Mouse (Mus musculus) heart, embryonic 12.5 days (tissue): ENCODE data around the gene Ciz1. TPM values are rescaled to one million over a fixed set of nuclear protein-coding genes. Genes with fewer than 3 reads are reported as not detected.

ENCODE experiments used
- ATAC-seq: fragments of 200-750 bp; cut with Nextera tagmentation; 2 replicates; pipeline ENCODE4 v1.8.0; 2017; ENCODE audit warnings: moderate TSS enrichment, moderate library complexity; ENCODE audit not compliant: insufficient number of reproducible peaks, low FRiP score
- H3K27ac ChIP-seq: fragments of 300-500 bp; sonication (generic); 2 replicates; pipeline ENCODE4 v1.5.1; 2016; ENCODE audit warnings: mild to moderate bottlenecking, moderate library complexity; ENCODE audit not compliant: poor library complexity, severe bottlenecking
- H3K27me3 ChIP-seq: fragments of 300-500 bp; sonication (generic); replicated peaks from 2 replicates; pipeline ENCODE4 v1.6.1; 2016; ENCODE audit warnings: mild to moderate bottlenecking, moderate library complexity
- H3K36me3 ChIP-seq: fragments of 300-500 bp; sonication (generic); 2 replicates; pipeline ENCODE4 v1.6.1; 2016; ENCODE audit warnings: mild to moderate bottlenecking, moderate library complexity
- H3K4me1 ChIP-seq: fragments of 300-500 bp; sonication (generic); replicated peaks from 2 replicates; pipeline ENCODE4 v1.6.1; 2016; ENCODE audit warnings: mild to moderate bottlenecking
- H3K4me2 ChIP-seq: fragments of 300-500 bp; sonication (generic); 2 replicates; pipeline ENCODE4 v1.6.1; 2016; ENCODE audit warnings: mild to moderate bottlenecking, moderate library complexity
- H3K4me3 ChIP-seq: fragments of 300-500 bp; sonication (generic); 2 replicates; pipeline ENCODE4 v1.5.1; 2016; ENCODE audit warnings: mild to moderate bottlenecking
- H3K9ac ChIP-seq: fragments of 300-500 bp; sonication (generic); 2 replicates; pipeline ENCODE4 v1.6.1; 2016; ENCODE audit warnings: mild to moderate bottlenecking, moderate library complexity
- H3K9me3 ChIP-seq: fragments of 300-500 bp; sonication (generic); replicated peaks from 2 replicates; pipeline ENCODE4 v1.6.1; 2016; ENCODE audit warnings: mild to moderate bottlenecking, moderate library complexity
- WGBS: fragments of 180-500 bp; shearing (Covaris S2); methylation state at CpG from one replicate; pipeline ENCODE4 v1.1.7; 2016; 5-methylcytosine and 5-hydroxymethylcytosine counted together
- polyA plus RNA-seq: library from polyadenylated mRNA; unstranded; fragments of >200 nt; fragmentation: Nextera tagmentation; extraction: Ambion mirVana; gene quantifications from 2 replicates; pipeline ENCODE4 v1.2.1, GENCODE M21; 2016

Ciz1 gene
- polyA plus RNA-seq: 40.5 and 42.2 TPM in 2 replicates

DNA sequence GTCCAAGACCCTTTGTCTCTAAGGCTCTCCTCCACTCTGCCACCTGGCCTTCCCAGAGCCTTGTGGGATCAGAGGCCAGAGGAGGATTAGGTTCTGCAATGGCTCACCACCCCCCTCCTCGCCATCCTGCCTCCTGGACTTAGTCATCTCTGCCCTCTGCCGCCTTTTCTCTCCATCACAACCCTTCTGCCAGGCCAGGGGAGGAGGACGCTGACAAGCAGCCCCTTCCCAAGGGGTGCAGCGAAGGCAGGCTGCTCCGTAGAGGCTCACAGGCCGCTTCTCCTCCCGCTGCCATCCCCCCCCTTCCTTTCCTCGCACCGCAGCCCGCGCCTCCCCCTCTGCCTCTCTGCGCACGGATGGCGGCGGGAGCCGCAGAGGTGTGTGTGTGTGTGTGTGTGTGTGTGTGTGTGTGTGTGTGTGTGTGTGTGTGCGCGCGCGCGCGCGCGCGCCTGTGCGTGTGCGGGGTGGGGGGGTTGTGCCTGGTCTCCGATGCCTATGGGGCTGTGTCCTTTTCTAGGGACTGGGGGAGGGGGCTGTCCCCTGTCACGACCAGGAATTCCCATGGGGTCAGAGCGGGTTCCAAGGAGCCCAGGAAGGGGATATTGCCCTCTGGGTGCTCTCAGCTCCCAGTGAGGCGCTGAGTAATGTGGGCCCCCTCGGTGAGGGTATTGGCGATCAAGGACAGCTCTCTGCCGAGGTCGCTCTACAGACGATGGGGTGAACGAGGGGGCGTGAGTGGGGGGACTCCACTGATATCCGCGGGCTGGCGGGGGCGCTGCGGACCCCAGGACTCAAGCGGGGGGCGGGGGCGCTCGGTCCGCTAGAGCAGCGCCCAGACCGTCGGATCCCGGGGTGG lies at the start of gene Ciz1:
Ciz1 (plus strand) TSS at position 177 of the 856 bp plus-strand sequence.
- Histone ChIP-seq H3K4me1 (peaks cover 32% of the 10 kb centered on the region), H3K27ac (peak within 1 kb of the TSS; percentile 44; the same call in 1 of the 2 replicates), H3K4me3 (peak within 1 kb of the TSS; percentile 58), H3K36me3 (no peaks in the 10 kb centered on the region), H3K9me3 (no peaks in the 10 kb centered on the region), H3K9ac (peak within 1 kb of the TSS; percentile 76), H3K27me3 (peaks cover 38% of the 10 kb centered on the region), H3K4me2 (peak within 1 kb of the TSS; percentile 91)
- 0 out of 2 replicates have a peak, but pooled peaks have one; percentile 20 for ATAC-seq
- under 1% methylated on average over 29 of the region's 52 CpGs for WGBS

DNA sequence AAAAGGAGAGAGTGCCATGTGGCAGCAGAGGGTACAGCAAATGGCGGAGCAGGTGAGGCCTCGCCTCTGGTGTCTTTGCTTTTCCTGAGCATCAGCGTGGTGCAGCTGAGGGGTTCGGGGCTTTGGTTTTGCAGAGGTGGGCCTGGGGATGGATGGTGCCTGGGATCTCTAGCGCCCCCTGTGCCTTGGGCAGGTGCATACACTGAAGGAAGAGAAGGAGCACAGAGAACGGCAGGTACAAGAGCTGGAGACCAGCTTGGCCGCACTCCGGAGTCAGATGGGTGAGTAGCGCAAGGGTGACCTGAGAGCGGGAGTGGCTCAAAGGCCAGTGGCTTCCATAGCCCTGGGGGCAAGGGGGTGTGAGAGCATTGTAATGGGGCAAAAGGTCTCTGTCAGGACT lies 49.2 kb upstream of the Ciz1 start:
- ATAC-seq: no peak
- WGBS: 90% methylated on average over 10 of the region's 10 CpGs
- H3K9ac ChIP-seq: no peak overlapping the region

DNA sequence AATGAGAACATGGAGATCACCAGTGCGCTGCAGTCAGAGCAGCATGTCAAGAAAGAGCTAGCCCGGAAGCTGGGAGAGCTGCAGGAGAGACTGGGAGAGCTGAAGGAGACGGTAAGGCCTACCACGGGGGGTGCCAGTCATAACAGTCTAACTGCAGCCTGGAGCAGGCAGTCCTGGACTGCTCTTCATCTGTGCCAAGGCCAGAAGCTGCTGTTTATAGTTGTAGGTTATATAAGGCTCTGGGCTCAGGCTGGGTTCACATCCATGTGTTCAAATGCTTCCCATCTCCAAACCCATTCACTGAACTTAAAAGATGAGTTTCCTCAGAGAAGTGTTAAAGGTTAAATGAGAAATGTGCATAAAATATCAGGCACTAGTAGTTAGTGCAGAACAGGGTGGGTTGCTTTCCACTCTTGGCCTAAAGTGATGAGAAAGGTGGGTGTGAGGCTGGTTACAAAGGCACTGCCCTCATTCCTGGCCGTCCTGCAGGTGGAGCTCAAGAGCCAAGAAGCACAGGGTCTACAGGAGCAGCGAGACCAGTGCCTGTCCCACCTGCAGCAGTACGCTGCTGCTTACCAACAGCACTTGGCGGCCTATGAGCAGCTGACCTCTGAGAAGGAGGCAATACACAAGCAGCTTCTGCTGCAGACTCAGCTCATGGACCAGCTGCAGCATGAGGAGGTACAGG lies 47.8 kb upstream of the Ciz1 start:
- WGBS: 65% methylated on average over 8 of the region's 8 CpGs
- ATAC-seq: no peak
- Histone ChIP-seq H3K4me2 (no peak overlapping the region), H3K36me3 (peaks cover 94% of the 10 kb centered on the region), H3K27me3 (no peaks in the 10 kb centered on the region), H3K4me3 (no peak overlapping the region), H3K9me3 (no peaks in the 10 kb centered on the region), H3K9ac (no peak overlapping the region), H3K4me1 (no peaks in the 10 kb centered on the region), H3K27ac (no peak overlapping the region)

More for the DNA sequence above, 49.2 kb upstream of the Ciz1 start:
- Histone ChIP-seq H3K27me3 (no peaks in the 10 kb centered on the region), H3K4me2 (no peak overlapping the region), H3K4me3 (no peak overlapping the region), H3K27ac (no peak overlapping the region), H3K4me1 (no peaks in the 10 kb centered on the region), H3K9me3 (no peaks in the 10 kb centered on the region), H3K36me3 (peaks cover 96% of the 10 kb centered on the region)

DNA sequence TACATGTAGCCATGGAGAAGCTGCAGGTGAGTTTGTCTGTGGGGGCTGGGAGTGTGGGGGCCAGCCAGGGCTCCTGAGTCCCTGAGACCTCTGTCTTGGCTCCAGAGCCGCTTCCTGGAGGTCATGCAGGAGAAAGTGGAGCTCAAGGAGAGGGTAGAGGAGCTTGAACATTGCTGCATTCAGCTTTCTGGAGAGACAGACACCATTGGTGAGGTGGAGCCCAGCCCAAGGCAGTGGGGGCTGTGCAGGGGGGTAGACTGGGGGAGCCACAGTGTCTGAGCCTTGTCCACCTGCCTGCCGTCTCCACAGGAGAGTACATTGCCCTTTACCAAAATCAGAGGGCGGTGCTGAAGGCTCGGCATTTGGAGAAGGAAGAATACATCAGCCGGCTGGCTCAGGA lies 46.5 kb upstream of the Ciz1 start:
- WGBS: 90% methylated on average over 5 of the region's 5 CpGs
- H3K4me1 ChIP-seq: 0 out of 2 replicates have a peak, but pooled peaks cover 3% of the 10 kb centered on the region
- no peak overlapping the region for H3K27ac ChIP-seq
- no peaks in the 10 kb centered on the region for H3K9me3 ChIP-seq
- no peak overlapping the region for H3K4me2 ChIP-seq
- H3K36me3 ChIP-seq: peaks cover 94% of the 10 kb centered on the region
- no peak overlapping the region for H3K9ac ChIP-seq
- H3K4me3 ChIP-seq: no peak overlapping the region
- no peak for ATAC-seq
- peaks cover 4% of the 10 kb centered on the region; the same call in 1 of the 2 replicates for H3K27me3 ChIP-seq

DNA sequence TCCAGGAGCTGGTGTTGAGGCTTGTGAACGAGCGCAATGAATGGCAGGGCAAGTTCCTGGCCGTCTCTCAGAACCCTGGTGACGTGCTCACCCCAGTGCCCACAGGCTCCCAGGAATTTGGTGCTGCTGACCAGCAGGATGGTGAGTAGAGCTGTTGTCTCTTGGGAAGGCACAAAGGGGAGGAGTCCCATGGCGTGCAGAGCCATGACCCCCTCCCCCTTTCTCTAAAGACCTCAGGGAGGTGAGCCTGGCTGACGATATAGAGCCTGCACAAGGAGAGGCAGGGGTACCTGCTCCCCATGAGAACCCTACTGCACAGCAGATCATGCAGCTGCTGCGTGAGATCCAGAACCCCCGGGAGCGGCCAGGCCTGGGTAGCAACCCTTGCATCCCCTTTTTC lies 46.0 kb upstream of the Ciz1 start:
- Histone ChIP-seq H3K9me3 (no peaks in the 10 kb centered on the region), H3K9ac (no peak overlapping the region), H3K4me1 (peaks cover 7% of the 10 kb centered on the region), H3K36me3 (peaks cover 89% of the 10 kb centered on the region), H3K4me3 (no peak overlapping the region), H3K27me3 (peaks cover 9% of the 10 kb centered on the region; the same call in 1 of the 2 replicates), H3K4me2 (no peak overlapping the region), H3K27ac (no peak overlapping the region)
- no peak for ATAC-seq
- 93% methylated on average over 9 of the region's 9 CpGs for WGBS

DNA sequence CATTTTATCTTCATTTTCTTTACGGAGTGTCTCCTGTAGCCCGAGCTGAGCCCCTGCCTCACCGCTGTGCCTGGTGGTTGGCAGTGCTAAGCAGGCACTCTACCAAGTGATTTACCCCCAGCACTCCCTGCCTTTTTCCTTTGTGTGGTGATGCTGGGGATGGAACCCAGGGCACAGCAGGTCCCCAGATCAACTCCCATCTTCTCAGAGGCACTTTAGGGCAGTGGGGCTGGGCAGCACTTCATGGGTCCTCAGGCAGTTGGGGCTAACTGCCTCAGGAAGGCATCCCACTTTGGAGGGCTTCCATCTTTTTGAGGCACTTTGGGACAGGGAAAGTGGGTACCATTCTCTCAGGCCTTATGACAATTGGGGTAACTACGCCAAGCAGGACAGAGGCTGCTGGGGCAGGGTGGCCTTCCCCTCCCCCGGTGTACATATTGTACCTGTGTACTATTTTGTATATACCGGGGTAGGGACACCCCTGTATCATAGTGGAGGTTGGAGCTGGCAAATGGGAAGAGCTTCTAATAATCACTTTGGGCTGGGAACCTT lies 44.8 kb upstream of the Ciz1 start:
- H3K27ac ChIP-seq: no peak overlapping the region
- peaks cover 78% of the 10 kb centered on the region for H3K36me3 ChIP-seq
- H3K4me3 ChIP-seq: no peak overlapping the region
- H3K9ac ChIP-seq: no peak overlapping the region
- WGBS: 64% methylated on average over 6 of the region's 6 CpGs
- peaks cover 18% of the 10 kb centered on the region for H3K4me1 ChIP-seq
- no peak for ATAC-seq
- H3K9me3 ChIP-seq: no peaks in the 10 kb centered on the region
- no peak overlapping the region for H3K4me2 ChIP-seq
- peaks cover 9% of the 10 kb centered on the region; the same call in 1 of the 2 replicates for H3K27me3 ChIP-seq

DNA sequence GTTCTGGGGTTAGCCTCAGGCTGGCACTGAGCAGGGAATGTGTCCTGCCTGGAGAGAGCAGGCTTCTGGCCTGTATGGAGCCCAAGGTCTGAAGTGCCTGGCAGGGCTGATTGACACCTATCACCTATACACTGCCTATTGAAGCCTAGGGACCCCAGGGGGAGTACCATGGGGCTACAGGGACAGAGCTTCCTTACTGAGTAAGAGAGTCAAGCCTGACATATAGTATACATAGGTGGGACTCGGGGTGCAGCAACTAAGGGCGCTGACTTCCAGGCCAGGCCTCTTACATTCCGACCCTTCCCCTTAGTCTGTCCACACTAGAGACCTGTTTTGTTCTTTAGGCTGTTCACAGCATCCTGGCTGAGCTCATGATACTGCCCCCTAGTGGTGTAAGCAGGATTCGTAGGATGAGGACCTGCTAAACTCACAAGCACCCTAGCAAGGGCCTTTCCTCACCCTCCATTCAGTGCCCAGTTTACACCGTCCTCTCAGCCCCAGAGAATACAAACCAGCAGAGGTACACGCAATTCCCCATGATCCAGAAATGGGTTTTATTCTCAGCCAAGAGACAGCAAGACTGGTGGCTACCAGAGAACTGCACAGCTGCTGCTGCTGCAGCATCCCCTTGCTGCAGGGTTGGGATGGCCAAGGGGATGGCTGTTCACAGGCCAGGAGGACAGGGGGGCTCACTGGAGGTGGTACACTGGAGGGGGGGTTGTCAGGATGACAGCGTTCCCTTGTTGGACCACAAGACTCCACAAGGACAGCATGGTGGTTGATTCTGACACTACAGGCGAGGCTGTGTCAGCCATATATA lies 44.0 kb upstream of the Ciz1 start:
- H3K4me3 ChIP-seq: no peak overlapping the region
- H3K4me2 ChIP-seq: no peak overlapping the region
- H3K27ac ChIP-seq: no peak overlapping the region
- no peak for ATAC-seq
- WGBS: 50% methylated on average over 8 of the region's 8 CpGs
- H3K36me3 ChIP-seq: peaks cover 70% of the 10 kb centered on the region
- no peak overlapping the region for H3K9ac ChIP-seq
- H3K4me1 ChIP-seq: peaks cover 24% of the 10 kb centered on the region
- H3K9me3 ChIP-seq: no peaks in the 10 kb centered on the region
- peaks cover 9% of the 10 kb centered on the region; the same call in 1 of the 2 replicates for H3K27me3 ChIP-seq

DNA sequence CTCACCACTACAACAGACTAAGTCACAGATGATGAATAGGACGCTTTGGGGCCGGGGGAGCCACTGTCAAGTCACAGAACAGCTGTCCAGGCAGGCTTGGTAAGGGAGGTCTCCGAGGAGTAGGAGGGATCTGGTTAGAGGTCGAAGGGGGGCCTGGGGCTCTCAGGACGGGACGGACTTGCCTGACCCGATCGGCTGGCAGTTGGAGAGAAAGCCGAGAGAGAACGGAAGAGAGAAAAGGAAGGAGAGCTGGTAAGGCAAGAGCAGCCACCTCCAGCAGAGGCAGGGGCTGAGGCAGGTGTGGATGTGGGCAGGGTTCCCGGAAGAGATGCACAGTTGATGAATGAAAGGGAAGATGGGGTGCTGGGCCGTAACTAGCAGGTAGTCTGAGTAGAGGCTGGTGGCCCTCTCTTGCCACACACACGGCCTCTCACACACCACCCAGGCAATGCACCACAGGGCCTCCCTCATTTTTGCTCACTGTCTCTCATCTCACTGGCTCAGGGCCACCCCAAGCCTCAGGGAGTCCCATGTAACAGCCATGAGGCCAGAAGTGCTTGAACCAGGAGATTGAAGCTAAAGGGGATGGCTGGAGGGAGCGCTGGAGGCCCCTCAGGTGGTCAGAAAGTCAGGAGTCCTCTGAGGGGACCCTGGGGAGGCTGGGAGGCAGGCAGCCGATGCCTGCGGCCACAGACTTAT lies 43.1 kb upstream of the Ciz1 start:
- H3K4me2 ChIP-seq: no peak overlapping the region

DNA sequence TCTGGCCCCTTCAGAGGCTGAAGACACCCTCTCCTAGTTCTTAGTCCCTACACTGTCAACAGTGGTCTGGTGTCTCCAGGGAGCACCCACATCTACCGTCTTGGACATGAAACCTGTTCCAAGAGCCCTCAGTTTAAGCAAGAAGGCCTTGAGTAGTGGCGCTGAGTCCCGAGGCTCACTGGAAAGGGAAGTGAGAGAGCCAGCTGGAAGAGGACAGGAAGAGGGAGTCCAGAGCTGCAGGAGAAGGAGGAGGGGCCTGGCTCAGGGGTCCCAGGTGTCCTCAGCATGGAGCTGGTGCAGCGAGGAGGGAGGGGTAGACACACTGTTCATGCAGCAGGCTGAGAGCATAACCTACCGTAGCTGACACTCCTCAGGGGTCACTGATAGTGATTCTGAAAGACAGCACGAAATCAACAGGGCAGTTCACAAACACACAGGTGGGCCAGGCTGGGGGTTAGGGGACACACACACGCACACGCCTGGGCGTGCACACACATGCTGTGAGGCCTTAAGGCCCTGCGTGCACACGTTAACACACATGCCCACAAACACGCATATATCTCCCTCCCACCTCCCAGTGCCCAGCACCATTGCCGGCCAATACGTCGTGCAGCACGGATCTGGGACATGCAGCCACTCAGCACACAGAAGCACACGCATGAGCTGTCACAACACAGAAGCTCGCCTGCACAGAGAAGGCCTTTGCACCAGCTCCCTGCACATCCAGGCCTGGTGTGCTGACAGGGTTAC lies 41.9 kb upstream of the Ciz1 start:
- Histone ChIP-seq H3K4me1 (peaks cover 30% of the 10 kb centered on the region), H3K4me2 (peak overlapping the region; percentile 99; the same call in 1 of the 2 replicates), H3K4me3 (no peak overlapping the region), H3K27me3 (peaks cover 13% of the 10 kb centered on the region), H3K36me3 (peaks cover 49% of the 10 kb centered on the region), H3K27ac (no peak overlapping the region), H3K9me3 (no peaks in the 10 kb centered on the region), H3K9ac (0 out of 2 replicates have a peak overlapping the region, but pooled peaks have one; percentile 9)
- WGBS: 84% methylated on average over 18 of the region's 18 CpGs
- ATAC-seq: no peak

More for the DNA sequence above, 43.1 kb upstream of the Ciz1 start:
- 83% methylated on average over 16 of the region's 16 CpGs for WGBS
- Histone ChIP-seq H3K4me1 (peaks cover 24% of the 10 kb centered on the region), H3K27ac (no peak overlapping the region), H3K4me3 (no peak overlapping the region), H3K9me3 (no peaks in the 10 kb centered on the region), H3K36me3 (peaks cover 61% of the 10 kb centered on the region), H3K9ac (no peak overlapping the region), H3K27me3 (peaks cover 9% of the 10 kb centered on the region; the same call in 1 of the 2 replicates)
- ATAC-seq: no peak
